Mouse (Mus musculus) liver, embryonic 14.5 days (tissue): ENCODE measurements at regions not wholly inside any gene's neighbourhood (a gene's known extent, or its start where the extent isn't known, plus 50 kb on each side); places are given as distances from the start of the nearest gene placed in this dataset.

ENCODE experiments used
- ATAC-seq: fragments of 200-750 bp; cut with Nextera tagmentation; 2 replicates; pipeline ENCODE4 v1.8.0; 2017; ENCODE audit warnings: moderate number of reproducible peaks, mild to moderate bottlenecking, moderate library complexity; ENCODE audit not compliant: insufficient read depth
- DNase-seq, 3 experiments: peaks; one replicate each; pipeline ENCODE4 v3.0.0-alpha.2; 2012 to 2013; ENCODE audit warnings: low read depth in 3 of 3, low spot score in 3 of 3
- H3K27ac ChIP-seq: fragments of 300-500 bp; sonication (generic); 2 replicates; pipeline ENCODE4 v1.5.1; 2014; ENCODE audit warnings: moderate library complexity, mild to moderate bottlenecking, control low read depth, inconsistent platforms
- H3K27me3 ChIP-seq: fragments of 300-500 bp; sonication (generic); 2 replicates; pipeline ENCODE4 v1.6.1; 2014; ENCODE audit warnings: mild to moderate bottlenecking, low read length, moderate library complexity; ENCODE audit not compliant: control insufficient read depth, insufficient read depth
- H3K36me3 ChIP-seq: fragments of 300-500 bp; sonication (generic); replicated peaks from 2 replicates; pipeline ENCODE4 v1.6.1; 2014; ENCODE audit warnings: low read depth; ENCODE audit not compliant: control insufficient read depth, insufficient read depth
- H3K4me1 ChIP-seq, 2 experiments: fragments of 200-500 bp in 1 of 2; fragments of 300-500 bp in 1 of 2; sonication (generic) in 1 of 2; replicated peaks; 2 replicates each; pipeline ENCODE4 v1.6.1; 2012 to 2014; ENCODE audit warnings: antibody characterized with exemption in 1 of 2, inconsistent platforms in 1 of 2, low read length in 1 of 2; ENCODE audit not compliant: control insufficient read depth in 2 of 2, insufficient read depth in 2 of 2
- H3K4me2 ChIP-seq: fragments of 300-500 bp; sonication (generic); 2 replicates; pipeline ENCODE4 v1.6.1; 2014; ENCODE audit warnings: low read depth, mild to moderate bottlenecking, control low read depth, moderate library complexity
- H3K4me3 ChIP-seq, 2 experiments: fragments of 200-500 bp in 1 of 2; fragments of 300-500 bp in 1 of 2; sonication (generic) in 1 of 2; 2 replicates each; pipeline ENCODE4 v1.5.1; 2012 to 2014; ENCODE audit warnings: low read depth in 2 of 2, low read length in 2 of 2, mild to moderate bottlenecking in 2 of 2, control low read depth in 1 of 2, inconsistent platforms in 1 of 2, moderate library complexity in 1 of 2; ENCODE audit not compliant: insufficient read depth in 1 of 2
- H3K9ac ChIP-seq: fragments of 300-500 bp; sonication (generic); replicated peaks from 2 replicates; pipeline ENCODE4 v1.6.1; 2014; ENCODE audit warnings: mild to moderate bottlenecking, control low read depth, moderate library complexity
- H3K9me3 ChIP-seq: fragments of 300-500 bp; sonication (generic); 2 replicates; pipeline ENCODE4 v1.6.1; 2016; ENCODE audit warnings: low read length, mixed read lengths; ENCODE audit not compliant: control insufficient read depth
- CTCF ChIP-seq: IDR thresholded peaks from 2 replicates; pipeline ENCODE4 v1.5.1; 2016; ENCODE audit warnings: antibody characterized with exemption, low read depth, control low read depth
- EP300 ChIP-seq: IDR thresholded peaks from 2 replicates; pipeline ENCODE4 v1.6.1; 2016; ENCODE audit warnings: antibody characterized with exemption, low read depth
- WGBS: fragments of 180-500 bp; shearing (Covaris S2); extraction: QIAGEN DNeasy Blood & Tissue Kit; methylation state at CpG from one replicate; pipeline ENCODE4 v1.1.7; 2014; ENCODE audit not compliant: insufficient replicate concordance; 5-methylcytosine and 5-hydroxymethylcytosine counted together

DNA sequence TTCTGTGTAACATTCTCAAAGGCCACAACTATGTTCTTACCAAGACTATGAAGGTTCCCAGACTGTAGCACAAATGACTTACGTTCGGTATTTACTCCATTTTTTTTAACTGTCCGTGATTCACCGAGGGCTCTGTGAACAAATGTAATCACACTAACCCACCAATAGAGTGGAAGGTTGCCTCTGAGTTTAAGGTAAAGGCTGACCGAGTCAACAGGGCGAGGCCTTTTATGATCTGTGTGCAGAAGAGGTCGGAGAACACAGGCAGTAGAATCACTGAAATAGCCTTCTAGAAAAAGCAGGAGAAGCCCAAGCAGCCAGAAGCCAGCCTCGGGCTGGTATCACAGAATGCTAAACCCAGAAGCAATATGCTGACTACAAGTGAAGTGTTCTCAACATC, 218.9 kb upstream of the Erbb4 start:
- Histone ChIP-seq H3K4me2 (no peak overlapping the region), H3K4me1 (no peaks in the 10 kb centered on the region), H3K4me3 (no peak overlapping the region), H3K27ac (no peak overlapping the region), H3K9me3 (no peaks in the 10 kb centered on the region), H3K9ac (no peak overlapping the region), H3K36me3 (no peaks in the 10 kb centered on the region), H3K27me3 (no peaks in the 10 kb centered on the region)
- no peak for DNase-seq
- no peak for ATAC-seq
- 66% methylated on average over 8 of the region's 8 CpGs for WGBS
- TF ChIP-seq CTCF (no peak), EP300 (no peak)

DNA sequence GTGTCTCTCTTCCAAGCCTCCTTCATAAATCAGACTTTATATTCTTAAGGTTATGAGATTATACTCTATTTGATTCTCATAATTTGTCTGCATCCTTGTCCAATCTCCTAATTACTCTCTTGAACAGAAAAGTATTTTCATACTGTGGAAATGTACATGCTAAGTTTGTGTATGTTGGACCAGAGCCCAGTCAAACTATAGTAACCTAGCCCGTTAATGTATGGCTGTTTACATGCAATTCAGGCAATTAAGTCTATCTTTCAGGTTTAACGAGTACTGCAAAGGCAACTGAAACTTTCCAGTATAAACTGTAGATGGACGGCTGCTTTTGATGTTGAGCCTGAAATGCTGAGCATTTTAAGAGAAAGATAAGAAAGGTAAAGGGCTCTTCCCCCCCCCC, 211.7 kb upstream of the Erbb4 start:
- no peak for TF ChIP-seq EP300
- TF ChIP-seq CTCF = no peak
- H3K9me3 ChIP-seq = no peaks in the 10 kb centered on the region
- DNase-seq (no peak), ATAC-seq (no peak)
- 48% methylated on average over 3 of the region's 3 CpGs for WGBS
- no peaks in the 10 kb centered on the region for H3K36me3 ChIP-seq
- no peak overlapping the region for H3K27ac ChIP-seq
- no peak overlapping the region for H3K4me3 ChIP-seq
- no peaks in the 10 kb centered on the region for H3K4me1 ChIP-seq
- no peaks in the 10 kb centered on the region for H3K27me3 ChIP-seq
- no peak overlapping the region for H3K4me2 ChIP-seq
- no peak overlapping the region for H3K9ac ChIP-seq

DNA sequence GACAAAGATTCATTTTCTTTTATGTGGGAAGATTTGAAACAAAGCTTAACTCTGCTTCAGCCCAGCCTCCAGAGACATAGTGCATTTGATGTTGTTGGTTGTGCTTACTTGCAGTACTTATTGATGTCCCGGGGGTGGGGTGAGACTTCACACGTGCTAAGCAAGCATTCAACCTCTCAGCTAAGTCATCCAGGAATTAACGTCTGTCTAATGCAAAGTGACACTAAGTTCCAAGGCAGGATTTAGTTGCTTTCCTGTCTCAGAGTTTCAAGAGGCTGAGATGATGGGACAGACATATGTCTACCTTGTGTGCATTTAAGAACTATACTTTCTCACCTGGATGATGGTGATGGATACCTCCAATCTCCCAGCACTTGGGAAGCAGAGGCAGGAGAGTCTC, 189.0 kb upstream of the Erbb4 start:
- no peak for ATAC-seq
- DNase-seq = no peak
- Histone ChIP-seq H3K4me2 (no peak overlapping the region), H3K9ac (no peak overlapping the region), H3K27me3 (no peaks in the 10 kb centered on the region), H3K27ac (no peak overlapping the region), H3K36me3 (no peaks in the 10 kb centered on the region), H3K9me3 (no peaks in the 10 kb centered on the region), H3K4me3 (no peak overlapping the region), H3K4me1 (no peaks in the 10 kb centered on the region)
- TF ChIP-seq EP300 = no peak
- TF ChIP-seq CTCF = no peak
- 61% methylated on average over 3 of the region's 3 CpGs for WGBS

DNA sequence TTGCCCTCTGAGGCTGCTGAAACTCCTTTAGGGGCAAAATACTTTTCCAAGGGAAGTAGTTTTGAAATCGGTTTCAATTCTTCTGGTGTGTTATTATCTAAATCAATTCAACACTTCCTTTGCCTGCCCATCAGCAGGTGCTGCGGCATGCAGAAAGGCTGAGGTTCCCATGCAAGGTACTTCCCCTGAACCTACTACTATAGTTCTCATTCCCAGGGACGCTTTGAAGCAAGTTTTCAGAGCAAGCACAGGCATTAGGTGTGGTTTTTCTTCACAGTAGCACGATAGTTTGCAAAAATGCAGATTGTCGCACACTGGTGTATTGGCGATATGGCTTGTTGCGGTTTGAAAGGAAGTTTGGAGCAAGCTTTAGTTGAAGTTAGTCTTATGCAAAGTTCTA, 183.5 kb upstream of the Erbb4 start:
- H3K27me3 ChIP-seq = no peaks in the 10 kb centered on the region
- ATAC-seq (no peak), DNase-seq (no peak)
- H3K9ac ChIP-seq = no peak overlapping the region
- H3K4me2 ChIP-seq = no peak overlapping the region
- TF ChIP-seq EP300 (no peak), CTCF (no peak)
- no peaks in the 10 kb centered on the region for H3K4me1 ChIP-seq
- no peaks in the 10 kb centered on the region for H3K36me3 ChIP-seq
- H3K4me3 ChIP-seq = no peak overlapping the region
- H3K27ac ChIP-seq = no peak overlapping the region
- H3K9me3 ChIP-seq = no peaks in the 10 kb centered on the region
- 44% methylated on average over 7 of the region's 7 CpGs for WGBS

DNA sequence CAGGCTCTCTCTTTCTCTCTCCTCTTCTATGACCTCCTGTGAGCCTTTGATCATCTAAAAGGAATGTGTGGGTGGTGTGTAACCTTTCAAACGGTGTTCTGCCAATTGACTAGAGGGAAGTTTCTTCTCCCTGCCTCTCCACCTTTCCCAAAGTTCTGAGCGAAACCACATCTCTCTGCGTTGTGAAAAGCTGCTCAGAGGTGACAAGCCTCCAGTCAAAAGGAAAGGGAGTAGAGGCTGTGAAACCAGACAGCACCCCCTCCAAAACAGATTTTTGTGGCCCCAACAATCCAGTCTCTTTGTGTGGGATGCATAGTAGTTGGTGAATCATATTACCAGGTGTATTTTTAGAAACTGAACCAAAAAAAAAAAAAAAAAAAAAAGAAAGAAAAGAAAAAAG, 178.5 kb upstream of the Erbb4 start:
- Histone ChIP-seq H3K9me3 (no peaks in the 10 kb centered on the region), H3K27ac (no peak overlapping the region), H3K4me2 (no peak overlapping the region), H3K9ac (no peak overlapping the region), H3K4me1 (no peaks in the 10 kb centered on the region), H3K27me3 (no peaks in the 10 kb centered on the region), H3K36me3 (no peaks in the 10 kb centered on the region), H3K4me3 (no peak overlapping the region)
- DNase-seq = no peak
- TF ChIP-seq EP300 (no peak), CTCF (no peak)
- 39% methylated on average over 3 of the region's 3 CpGs for WGBS
- ATAC-seq = no peak

DNA sequence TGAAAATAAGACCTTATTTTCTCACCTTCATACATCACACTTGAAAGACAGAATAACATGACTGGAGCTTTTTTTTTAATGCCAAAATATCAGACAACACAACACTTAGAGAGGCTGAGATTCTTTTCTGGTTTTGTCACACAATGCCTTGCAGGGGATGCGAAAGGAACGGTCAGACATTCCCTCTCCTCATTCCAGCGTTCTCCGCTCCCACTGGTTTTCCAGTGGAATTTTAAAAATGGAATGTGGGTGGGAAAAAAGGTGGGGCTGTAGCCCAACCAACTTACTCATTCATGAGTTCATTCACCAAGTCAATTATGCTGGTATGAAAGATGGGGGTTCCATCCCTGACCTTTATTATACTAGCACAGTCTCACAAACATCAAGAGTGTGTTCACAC, 169.6 kb upstream of the Erbb4 start:
- ATAC-seq (no peak), DNase-seq (no peak)
- WGBS = 80% methylated on average over 4 of the region's 4 CpGs
- H3K9ac ChIP-seq = no peak overlapping the region
- no peaks in the 10 kb centered on the region for H3K27me3 ChIP-seq
- H3K4me1 ChIP-seq = no peaks in the 10 kb centered on the region
- no peak overlapping the region for H3K4me3 ChIP-seq
- H3K27ac ChIP-seq = no peak overlapping the region
- TF ChIP-seq CTCF (no peak), EP300 (no peak)
- H3K36me3 ChIP-seq = no peaks in the 10 kb centered on the region
- H3K4me2 ChIP-seq = no peak overlapping the region
- no peaks in the 10 kb centered on the region for H3K9me3 ChIP-seq
